Mouse (Mus musculus): ENCODE results near the gene Prx.

- TF ChIP-seq CTCF (IDR thresholded peaks at IDR 0.05; ENCODE audit: control insufficient read depth, insufficient read depth, insufficient replicate concordance, low read depth, low read length) (no peak), POLR2A (IDR thresholded peaks at IDR 0.05; ENCODE audit: control insufficient read depth, low read depth, low read length) (no peak)
These were observed 32.6 kb downstream of the Prx start for GRCm38 (mm10) chr7:27531707-27532106.

All from testis, adult 2 months (tissue).